Mouse (Mus musculus): Measurements from ENCODE around the gene Rab42. TPM values are rescaled to one million over a fixed set of nuclear protein-coding genes. Genes with fewer than 3 reads are reported as not detected.
A peak's percentile ranks its signal among the peaks of the same experiment; 100 is the strongest.

The Rab42 gene
- total and polyA plus RNA-seq, 2 experiments from 2014 or later, result 3.9 TPM; not detected in 1

DNA sequence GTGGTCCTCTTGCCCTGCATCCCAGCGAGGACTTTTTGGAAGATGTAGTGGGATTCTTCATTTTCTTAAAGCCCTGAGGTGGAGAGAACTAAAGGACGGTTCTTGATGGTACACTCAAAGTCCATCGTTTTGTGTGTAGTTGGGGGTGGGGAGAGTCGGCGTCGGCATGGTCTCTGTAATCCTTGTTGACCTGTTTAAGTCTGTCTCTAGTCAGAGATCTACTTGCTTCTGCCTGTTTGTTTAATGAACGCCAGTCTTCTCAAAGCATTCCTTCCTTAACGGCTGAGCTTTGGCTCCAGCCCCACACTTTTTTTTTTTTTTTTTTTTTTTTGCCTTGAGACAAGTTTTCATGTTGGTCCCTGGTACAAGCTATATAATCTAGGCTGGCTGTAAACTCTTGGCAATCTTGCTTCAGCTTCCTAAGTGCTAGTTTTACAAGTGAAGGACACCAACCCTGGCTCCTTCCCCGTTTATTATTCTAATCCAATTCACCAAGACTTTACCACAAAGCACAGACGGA, 26.7 kb upstream of the Rab42 start:
- H3K4me1 ChIP-seq (ENCODE audit: control insufficient read depth, insufficient read depth), result peaks cover 7% of the 10 kb centered on the region
- H3K9me3 ChIP-seq (replicated peaks; ENCODE audit: control insufficient read depth, low read length), result no peaks in the 10 kb centered on the region
- TF ChIP-seq EP300 (IDR thresholded peaks at IDR 0.05; ENCODE audit: low read depth), result no peak
- TF ChIP-seq CTCF (IDR thresholded peaks at IDR 0.05; ENCODE audit: low read depth), result no peak
- H3K4me3 ChIP-seq (ENCODE audit: low read depth, low read length), result peak overlapping the region; percentile 88
- no peaks in the 10 kb centered on the region for H3K27me3 ChIP-seq (ENCODE audit: control insufficient read depth, insufficient read depth, low read length)
- H3K27ac ChIP-seq (ENCODE audit: low read depth), result peak overlapping the region; percentile 95
- peak; percentile 3; the same call in 1 of the 2 replicates for ATAC-seq (ENCODE audit: insufficient read depth, low read depth)
- H3K36me3 ChIP-seq (replicated peaks; ENCODE audit: control insufficient read depth, insufficient read depth, low read length), result peaks cover 41% of the 10 kb centered on the region
- H3K9ac ChIP-seq (replicated peaks; ENCODE audit: low read depth, low read length), result peak overlapping the region; percentile 78
- DNase-seq (ENCODE audit: low spot score), result no peak
- WGBS, result 9% methylated on average over 10 of the region's 10 CpGs
- peak overlapping the region; percentile 79 for H3K4me2 ChIP-seq (ENCODE audit: low read depth, low read length)

DNA sequence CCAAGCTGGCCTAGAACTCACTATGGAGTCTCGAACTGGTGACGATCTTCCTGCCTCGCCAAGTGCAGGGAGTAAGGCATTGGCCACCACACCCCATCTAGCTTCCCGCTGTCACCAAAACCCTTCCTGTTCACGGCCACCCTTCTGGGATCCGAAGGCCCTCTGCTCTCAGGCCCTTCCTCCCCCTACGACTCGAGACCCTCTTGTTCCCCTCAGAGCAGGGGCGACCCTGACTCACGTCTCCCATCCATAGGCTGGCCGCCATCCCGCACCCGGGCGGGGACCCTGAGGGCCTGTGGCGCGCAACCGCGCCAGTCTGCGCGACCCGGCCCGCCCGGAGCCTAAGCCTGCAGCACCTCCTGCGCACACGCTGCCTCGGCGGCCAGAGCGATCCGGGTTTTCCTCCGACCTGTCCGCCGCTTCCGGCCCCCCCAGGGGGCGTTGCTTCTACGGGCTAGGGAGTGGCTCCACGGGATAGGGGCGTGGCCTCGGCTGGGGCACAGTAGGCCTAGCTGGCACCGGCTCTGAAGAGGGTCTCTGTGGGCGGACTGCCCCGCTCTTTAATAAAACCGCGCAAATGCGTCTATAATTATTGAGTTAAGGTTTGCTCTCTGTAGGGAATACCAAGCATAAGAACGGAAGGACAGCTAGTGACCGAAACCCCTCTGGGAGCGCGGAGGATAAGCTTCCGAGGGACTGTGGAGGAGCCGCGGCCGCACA, 26.1 kb upstream of the Rab42 start, which contains the start of gene Trnau1ap:
Gene Trnau1ap, minus strand, starts transcription at position 424 of the 720 bp plus-strand sequence.
- DNase-seq (ENCODE audit: low spot score) (peak; percentile 94), ATAC-seq (ENCODE audit: insufficient read depth, low read depth) (peak; percentile 98)
- Histone ChIP-seq H3K36me3 (replicated peaks; ENCODE audit: control insufficient read depth, insufficient read depth, low read length) (peaks cover 41% of the 10 kb centered on the region), H3K27me3 (ENCODE audit: control insufficient read depth, insufficient read depth, low read length) (no peaks in the 10 kb centered on the region), H3K4me3 (ENCODE audit: low read depth, low read length) (peak within 1 kb of the TSS; percentile 88), H3K4me2 (ENCODE audit: low read depth, low read length) (peak within 1 kb of the TSS; percentile 79), H3K9me3 (replicated peaks; ENCODE audit: control insufficient read depth, low read length) (no peaks in the 10 kb centered on the region), H3K9ac (replicated peaks; ENCODE audit: low read depth, low read length) (peak within 1 kb of the TSS; percentile 78), H3K27ac (ENCODE audit: low read depth) (peak within 1 kb of the TSS; percentile 95), H3K4me1 (ENCODE audit: control insufficient read depth, insufficient read depth) (peaks cover 7% of the 10 kb centered on the region)
- TF ChIP-seq CTCF (IDR thresholded peaks at IDR 0.05; ENCODE audit: low read depth) (peak; percentile 30), EP300 (IDR thresholded peaks at IDR 0.05; ENCODE audit: low read depth) (peak; percentile 75; the same call in 1 of the 2 replicates)
- WGBS, result under 1% methylated on average over 52 of the region's 52 CpGs

DNA sequence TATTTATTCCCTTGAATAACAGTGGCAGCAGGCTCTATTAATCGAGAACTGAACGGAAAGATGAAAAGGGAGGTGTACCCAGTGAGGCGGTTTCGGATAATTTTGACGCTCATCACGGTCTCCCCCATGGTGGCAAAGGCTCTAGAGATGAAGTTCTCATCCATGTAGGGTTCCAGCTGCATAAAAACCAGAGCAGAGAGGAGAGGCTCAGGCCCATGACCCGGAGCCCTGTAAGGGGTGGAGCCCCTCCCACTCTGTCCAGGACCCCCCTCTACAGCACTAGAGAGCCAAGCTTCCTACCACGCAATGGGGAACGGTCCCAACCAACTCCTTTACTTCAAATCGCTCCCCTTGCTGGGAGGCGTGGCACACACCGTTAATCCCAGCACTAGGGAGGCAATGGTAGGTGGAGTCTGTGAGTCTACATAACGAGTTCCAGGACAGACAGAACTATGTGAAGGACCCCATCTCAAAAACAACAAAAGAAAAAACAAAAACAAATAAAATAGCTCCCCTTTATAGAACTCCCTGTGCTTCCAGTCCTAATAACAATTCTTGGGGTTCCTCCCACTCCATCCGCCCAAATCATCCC, 25.3 kb upstream of the Rab42 start:
- Histone ChIP-seq H3K4me3 (ENCODE audit: low read depth, low read length) (peak overlapping the region; percentile 88), H3K36me3 (replicated peaks; ENCODE audit: control insufficient read depth, insufficient read depth, low read length) (peaks cover 40% of the 10 kb centered on the region), H3K4me1 (ENCODE audit: control insufficient read depth, insufficient read depth) (peaks cover 7% of the 10 kb centered on the region), H3K4me2 (ENCODE audit: low read depth, low read length) (peak overlapping the region; percentile 79), H3K27ac (ENCODE audit: low read depth) (peak overlapping the region; percentile 95), H3K27me3 (ENCODE audit: control insufficient read depth, insufficient read depth, low read length) (no peaks in the 10 kb centered on the region), H3K9ac (replicated peaks; ENCODE audit: low read depth, low read length) (peak overlapping the region; percentile 78), H3K9me3 (replicated peaks; ENCODE audit: control insufficient read depth, low read length) (no peaks in the 10 kb centered on the region)
- no peak for DNase-seq (ENCODE audit: low spot score)
- no peak for TF ChIP-seq CTCF (IDR thresholded peaks at IDR 0.05; ENCODE audit: low read depth)
- ATAC-seq (ENCODE audit: insufficient read depth, low read depth), result no peak
- WGBS, result 49% methylated on average over 14 of the region's 14 CpGs

DNA sequence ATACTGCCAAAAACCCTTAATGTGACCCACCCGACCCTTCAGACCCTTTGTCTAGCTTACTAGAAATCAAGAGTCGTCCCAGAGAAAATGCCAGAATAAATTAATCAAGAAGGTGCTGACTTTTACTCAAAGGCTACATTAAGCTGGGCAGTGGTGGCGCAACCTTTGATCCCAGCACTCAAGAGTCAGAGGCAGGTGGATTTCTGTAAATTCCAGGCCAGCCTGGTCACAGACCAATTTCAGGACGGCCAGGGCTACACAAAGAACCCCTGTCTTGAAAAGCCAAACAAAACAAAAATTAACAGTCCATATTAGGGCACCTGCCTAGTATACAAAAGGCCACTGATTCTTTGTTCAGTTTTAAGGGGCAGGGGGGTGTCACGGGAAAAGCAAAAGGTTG, 23.3 kb upstream of the Rab42 start:
- Histone ChIP-seq H3K4me3 (ENCODE audit: low read depth, low read length) (no peak overlapping the region), H3K27ac (ENCODE audit: low read depth) (no peak overlapping the region), H3K9me3 (replicated peaks; ENCODE audit: control insufficient read depth, low read length) (no peaks in the 10 kb centered on the region), H3K36me3 (replicated peaks; ENCODE audit: control insufficient read depth, insufficient read depth, low read length) (peaks cover 37% of the 10 kb centered on the region), H3K27me3 (ENCODE audit: control insufficient read depth, insufficient read depth, low read length) (no peaks in the 10 kb centered on the region), H3K4me2 (ENCODE audit: low read depth, low read length) (no peak overlapping the region), H3K9ac (replicated peaks; ENCODE audit: low read depth, low read length) (no peak overlapping the region), H3K4me1 (ENCODE audit: control insufficient read depth, insufficient read depth) (peaks cover 7% of the 10 kb centered on the region)
- DNase-seq (ENCODE audit: low spot score), result no peak
- ATAC-seq (ENCODE audit: insufficient read depth, low read depth), result no peak
- 84% methylated on average over 5 of the region's 5 CpGs for whole genome bisulfite sequencing
- TF ChIP-seq CTCF (IDR thresholded peaks at IDR 0.05; ENCODE audit: low read depth) (no peak), EP300 (IDR thresholded peaks at IDR 0.05; ENCODE audit: low read depth) (no peak)

DNA sequence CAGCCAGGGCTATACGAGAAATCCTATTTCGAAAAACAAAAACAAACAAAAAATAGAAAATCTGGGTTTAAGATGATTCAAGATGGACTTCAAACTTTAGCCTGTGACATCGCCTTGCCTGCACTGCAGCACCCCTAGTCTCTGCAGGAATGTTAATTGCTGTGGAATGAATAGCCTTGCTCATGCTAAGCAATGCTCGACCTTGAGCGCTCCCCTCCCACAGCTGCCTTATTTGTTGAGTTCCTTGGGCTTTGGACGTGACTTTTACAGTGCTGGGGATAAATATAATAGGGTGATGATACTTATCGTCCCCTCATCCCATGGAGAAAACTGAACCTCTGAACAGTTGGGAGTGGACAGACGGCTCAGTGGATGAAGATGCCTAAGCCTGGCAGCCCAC, 12.5 kb upstream of the Rab42 start:
- Histone ChIP-seq H3K36me3 (replicated peaks; ENCODE audit: control insufficient read depth, insufficient read depth, low read length) (peaks cover 70% of the 10 kb centered on the region), H3K27ac (ENCODE audit: low read depth) (peak overlapping the region; percentile 15; the same call in 1 of the 2 replicates)
- ATAC-seq (ENCODE audit: insufficient read depth, low read depth), result peak; percentile 69; the same call in 1 of the 2 replicates

More for the DNA sequence above, 12.5 kb upstream of the Rab42 start:
- Histone ChIP-seq H3K4me2 (ENCODE audit: low read depth, low read length) (no peak overlapping the region), H3K4me3 (ENCODE audit: low read depth, low read length) (no peak overlapping the region), H3K9me3 (replicated peaks; ENCODE audit: control insufficient read depth, low read length) (no peaks in the 10 kb centered on the region), H3K9ac (replicated peaks; ENCODE audit: low read depth, low read length) (no peak overlapping the region), H3K4me1 (ENCODE audit: control insufficient read depth, insufficient read depth) (peaks cover 3% of the 10 kb centered on the region; the same call in 1 of the 2 replicates), H3K27me3 (ENCODE audit: control insufficient read depth, insufficient read depth, low read length) (no peaks in the 10 kb centered on the region)
- no peak for DNase-seq (ENCODE audit: low spot score)
- 56% methylated on average over 8 of the region's 8 CpGs for WGBS
- TF ChIP-seq CTCF (IDR thresholded peaks at IDR 0.05; ENCODE audit: low read depth) (no peak), EP300 (IDR thresholded peaks at IDR 0.05; ENCODE audit: low read depth) (no peak)
